Mouse (Mus musculus) CH12.LX (cell line): ENCODE data around the gene Coasy. TPM values are rescaled to one million over a fixed set of nuclear protein-coding genes. Genes with fewer than 3 reads are reported as not detected.

Experiments
- DNase-seq: peaks from one replicate; pipeline ENCODE4 v3.0.0-alpha.2; 2013; ENCODE audit errors: extremely low read depth
- H3K27ac ChIP-seq: 2 replicates; pipeline ENCODE4 v1.5.1; 2012; ENCODE audit warnings: low read depth, mild to moderate bottlenecking, control low read depth, moderate library complexity; ENCODE audit not compliant: insufficient read depth
- H3K27me3 ChIP-seq: replicated peaks from 2 replicates; pipeline ENCODE3; 2012; ENCODE audit warnings: inconsistent platforms
- H3K36me3 ChIP-seq, 2 experiments: replicated peaks in 1 of 2; 2 replicates each; pipeline versions ENCODE3 to v1.6.1; 2012; ENCODE audit warnings: inconsistent platforms in 1 of 2, low read length in 1 of 2, mild to moderate bottlenecking in 1 of 2, mixed read lengths in 1 of 2, moderate library complexity in 1 of 2; ENCODE audit not compliant: control insufficient read depth in 1 of 2, insufficient read depth in 1 of 2
- H3K4me1 ChIP-seq, 2 experiments: 2 replicates each; pipeline ENCODE4 v1.6.1; 2012; ENCODE audit warnings: inconsistent platforms in 1 of 2, moderate library complexity in 1 of 2; ENCODE audit not compliant: insufficient read depth in 2 of 2, control insufficient read depth in 1 of 2
- H3K4me2 ChIP-seq: 2 replicates; pipeline ENCODE4 v1.6.1; 2012; ENCODE audit warnings: low read depth, mild to moderate bottlenecking, control low read depth; ENCODE audit not compliant: poor library complexity, insufficient read depth, severe bottlenecking
- H3K4me3 ChIP-seq, 3 experiments: fragments of 150-350 bp in 1 of 3; sonication (generic) in 1 of 3; replicated peaks in 1 of 3; 2 replicates each; pipeline versions ENCODE3 to v1.5.1; 2011 to 2012; ENCODE audit warnings: low read depth in 2 of 3, low read length in 2 of 3, mild to moderate bottlenecking in 2 of 3, moderate library complexity in 2 of 3, control low read depth in 1 of 3, improper control_type of control experiment in 1 of 3, inconsistent platforms in 1 of 3, mixed read lengths in 1 of 3; ENCODE audit not compliant: poor library complexity in 1 of 3
- H3K79me2 ChIP-seq: replicated peaks from 2 replicates; pipeline ENCODE4 v1.6.1; 2012; ENCODE audit warnings: mild to moderate bottlenecking, moderate library complexity; ENCODE audit not compliant: control insufficient read depth, poor library complexity, insufficient read depth, severe bottlenecking; ENCODE audit errors: extremely low read depth
- H3K9ac ChIP-seq: 2 replicates; pipeline ENCODE4 v1.6.1; 2012; ENCODE audit warnings: low read depth, mild to moderate bottlenecking, control low read depth, moderate library complexity; ENCODE audit not compliant: insufficient read depth
- H3K9me3 ChIP-seq: replicated peaks from 2 replicates; pipeline ENCODE3; 2012; ENCODE audit warnings: low read length, inconsistent platforms, mixed read lengths
- BHLHE40 ChIP-seq: IDR thresholded peaks from 2 replicates; pipeline ENCODE4 v1.6.1; 2011; ENCODE audit warnings: mild to moderate bottlenecking, low read depth, low read length, improper control_type of control experiment
- CHD1 ChIP-seq: IDR thresholded peaks from 2 replicates; pipeline ENCODE4 v1.6.1; 2012; ENCODE audit warnings: low read depth, low read length, improper control_type of control experiment, inconsistent platforms
- CHD2 ChIP-seq: IDR thresholded peaks from 2 replicates; pipeline ENCODE4 v1.6.1; 2011; ENCODE audit warnings: low read length, improper control_type of control experiment
- EP300 ChIP-seq: IDR thresholded peaks from 2 replicates; pipeline ENCODE4 v1.6.1; 2011; ENCODE audit warnings: low read length, improper control_type of control experiment
- ETS1 ChIP-seq: conservative IDR thresholded peaks from 2 replicates; pipeline ENCODE4 v1.6.1; 2012; ENCODE audit warnings: low read depth, mild to moderate bottlenecking, inconsistent platforms, low read length, improper control_type of control experiment, moderate library complexity
- GABPA ChIP-seq: IDR thresholded peaks from 2 replicates; pipeline ENCODE4 v1.6.1; 2012; ENCODE audit warnings: low read depth, low read length, improper control_type of control experiment, inconsistent platforms; ENCODE audit not compliant: insufficient replicate concordance
- HCFC1 ChIP-seq: IDR thresholded peaks from 2 replicates; pipeline ENCODE4 v1.6.1; 2012; ENCODE audit warnings: low read depth, mild to moderate bottlenecking, inconsistent platforms, low read length, improper control_type of control experiment
- IRF4 ChIP-seq: IDR thresholded peaks from 2 replicates; pipeline ENCODE4 v1.6.1; 2014; ENCODE audit warnings: low read depth, mild to moderate bottlenecking, inconsistent platforms, low read length, improper control_type of control experiment
- JUND ChIP-seq: conservative IDR thresholded peaks from 2 replicates; pipeline ENCODE4 v1.6.1; 2011; ENCODE audit warnings: low read depth, low read length, improper control_type of control experiment
- KAT2A ChIP-seq: IDR thresholded peaks from 2 replicates; pipeline ENCODE4 v1.6.1; 2012; ENCODE audit warnings: low read length, improper control_type of control experiment, inconsistent platforms; ENCODE audit not compliant: insufficient replicate concordance
- MAX ChIP-seq: IDR thresholded peaks from 2 replicates; pipeline ENCODE4 v1.6.1; 2011; ENCODE audit warnings: low read length, improper control_type of control experiment
- MXI1 ChIP-seq: IDR thresholded peaks from 2 replicates; pipeline ENCODE4 v1.6.1; 2011; ENCODE audit warnings: mild to moderate bottlenecking, low read depth, low read length, improper control_type of control experiment
- MYC ChIP-seq: IDR thresholded peaks from 2 replicates; pipeline ENCODE4 v1.6.1; 2011; ENCODE audit warnings: low read depth, mild to moderate bottlenecking, improper control_type of control experiment, low read length
- NELFE ChIP-seq: IDR thresholded peaks from 2 replicates; pipeline ENCODE4 v1.6.1; 2011; ENCODE audit warnings: low read depth, low read length, improper control_type of control experiment
- SMC3 ChIP-seq: IDR thresholded peaks from 2 replicates; pipeline ENCODE4 v1.6.1; 2011; ENCODE audit warnings: low read depth, low read length, improper control_type of control experiment
- TBP ChIP-seq: conservative IDR thresholded peaks from 2 replicates; pipeline ENCODE4 v1.6.1; 2011; ENCODE audit warnings: low read depth, low read length, improper control_type of control experiment
- TCF12 ChIP-seq: IDR thresholded peaks from 2 replicates; pipeline ENCODE4 v1.6.1; 2014; ENCODE audit warnings: low read depth, mild to moderate bottlenecking, inconsistent platforms, low read length, improper control_type of control experiment
- ZC3H11A ChIP-seq: IDR thresholded peaks from 2 replicates; pipeline ENCODE4 v1.6.1; 2012; ENCODE audit warnings: low read depth, mild to moderate bottlenecking, inconsistent platforms, low read length, improper control_type of control experiment
- ZKSCAN1 ChIP-seq: IDR thresholded peaks from 2 replicates; pipeline ENCODE4 v1.6.1; 2012; ENCODE audit warnings: low read depth, inconsistent platforms, low read length, improper control_type of control experiment, borderline replicate concordance
- ZNF384 ChIP-seq: IDR thresholded peaks from 2 replicates; pipeline ENCODE4 v1.6.1; 2012; ENCODE audit warnings: low read depth, low read length, improper control_type of control experiment, inconsistent platforms
- dilution Hi-C: fragments of 300-500 bp; cut with MboI; formaldehyde crosslinking; loops from 2 replicates; pipeline ENCODE4 v1.14.3; 2020; ENCODE audit warnings: low sequenced_read_pairs; ENCODE audit not compliant: extremely low pct_unique_long_range_greater_than_20kb, extremely low pct_ligation_motif_present
- in situ Hi-C: fragments of 300-500 bp; cut with MboI; formaldehyde crosslinking; loops from 3 replicates; pipeline ENCODE4 v1.14.3; 2019; ENCODE audit warnings: low sequenced_read_pairs, low pct_ligation_motif_present, low pct_unique_long_range_greater_than_20kb, mixed read lengths
- polyA plus RNA-seq: library from polyadenylated mRNA; unstranded; fragments of >175 nt; gene quantifications from 2 replicates; pipeline ENCODE4 v1.2.1, GENCODE M21; 2012; ENCODE audit warnings: low read depth; ENCODE audit not compliant: insufficient read length
- total RNA-seq, 2 experiments: library from RNA; depleted of rRNA; stranded (reverse); fragments of 300-350 nt in 1 of 2; fragments of >200 nt in 1 of 2; gene quantifications; 2 replicates each; pipeline ENCODE4 v1.2.3; 2012 to 2014

Coasy gene
- total and polyA plus RNA-seq, 3 experiments = 60.4 to 78.9 (median 63.4) TPM

- Histone ChIP-seq H3K79me2 (peaks cover 82% of the 10 kb centered on the region), H3K9ac (no peak overlapping the region), H3K27me3 (no peaks in the 10 kb centered on the region), H3K4me1 (peaks cover 6 to 47% of the 10 kb centered on the region in 2 experiments; a peak in 3 of 4 replicates), H3K36me3 (peaks cover 26 to 65% of the 10 kb centered on the region in 2 experiments), H3K9me3 (peaks cover 12% of the 10 kb centered on the region), H3K4me3 (no peak overlapping the region), H3K27ac (no peak overlapping the region), H3K4me2 (no peak overlapping the region)
- in situ Hi-C loops = no loop called here
- TF ChIP-seq MAX = no peak
- no peak for TF ChIP-seq NELFE
- TF ChIP-seq ZKSCAN1 = no peak
- no peak for TF ChIP-seq JUND
- TF ChIP-seq SMC3 = no peak
- TF ChIP-seq EP300 = no peak
- no peak for TF ChIP-seq IRF4
- no peak for TF ChIP-seq TBP
- TF ChIP-seq ZC3H11A = no peak
- no peak for TF ChIP-seq CHD1
- no peak for TF ChIP-seq MYC
- no peak for TF ChIP-seq KAT2A
- TF ChIP-seq ZNF384 = no peak
- TF ChIP-seq CHD2 = no peak
- TF ChIP-seq MXI1 = no peak
- TF ChIP-seq BHLHE40 = no peak
- TF ChIP-seq TCF12 = no peak
- dilution Hi-C loops = no loop called here
- no peak for DNase-seq
Observed at GRCm38 (mm10) chr11:101109351-101109750, 27.0 kb downstream of the Coasy start.

- H3K27me3 ChIP-seq = no peaks in the 10 kb centered on the region
- peak overlapping the region; percentile 46 for H3K9ac ChIP-seq
- in situ Hi-C loops (no loop called here), dilution Hi-C loops (no loop called here)
- H3K79me2 ChIP-seq = peaks cover 91% of the 10 kb centered on the region
- peak overlapping the region; percentile 76 for H3K27ac ChIP-seq
- peaks cover 13% of the 10 kb centered on the region for H3K9me3 ChIP-seq
- H3K4me1 ChIP-seq = peaks cover 12 to 61% of the 10 kb centered on the region in 2 experiments; a peak in 3 of 4 replicates
- H3K4me2 ChIP-seq = peak overlapping the region; percentile 70
- DNase-seq = no peak
- H3K4me3 ChIP-seq = no peak overlapping the region
- H3K36me3 ChIP-seq = peaks cover 18 to 62% of the 10 kb centered on the region in 2 experiments
- no peak for TF ChIP-seq ETS1
- TF ChIP-seq HCFC1 = 0 out of 2 replicates have a peak, but pooled peaks have one; percentile 33
- peak; percentile 60; the same call in 1 of the 2 replicates for TF ChIP-seq CHD1
- TF ChIP-seq EP300 = 0 out of 2 replicates have a peak, but pooled peaks have one; percentile 22
- TF ChIP-seq MXI1 = peak; percentile 38
- no peak for TF ChIP-seq GABPA
- peak; percentile 42; the same call in 1 of the 2 replicates for TF ChIP-seq TCF12
- TF ChIP-seq NELFE = peak; percentile 16; the same call in 1 of the 2 replicates
- TF ChIP-seq MAX = peak; percentile 49; the same call in 1 of the 2 replicates
- no peak for TF ChIP-seq KAT2A
Observed at GRCm38 (mm10) chr11:101110708-101111107, 28.3 kb downstream of the Coasy start.
